Mouse (Mus musculus) CD4-positive, CD25-positive, alpha-beta regulatory T cell, adult 9 weeks (primary cell): ENCODE data around the gene Wdr5. TPM values are rescaled to one million over a fixed set of nuclear protein-coding genes. Genes with fewer than 3 reads are reported as not detected.

Source experiments
- polyA plus RNA-seq: library from polyadenylated mRNA; unstranded; fragments of 100-300 nt; shearing (Covaris generic); gene quantifications from one replicate; pipeline ENCODE4 v1.2.1, GENCODE M21; 2017

Wdr5 gene
- 24.0 TPM for polyA plus RNA-seq

GRCm38 (mm10) chr2:27514639-27515328, at the start of gene Wdr5:
Gene Wdr5, plus strand, starts transcription at chr2:27515157.

GRCm38 (mm10) chr2:27507562-27507961, 7.4 kb upstream of the Wdr5 start, which contains the start of gene Brd3:
Gene Brd3, minus strand, starts transcription at chr2:27507662.

Other genes starting within 250 kb of the Wdr5 start
- 6.4 TPM for gene Vav2, start 88.1 kb upstream of the Wdr5 start, polyA plus RNA-seq
- gene Brd3os, start 72.8 kb upstream of the Wdr5 start, polyA plus RNA-seq: 0.38 TPM
- 60.6 TPM for gene Brd3, start 7.5 kb upstream of the Wdr5 start, polyA plus RNA-seq
- gene Rxra, start 161.3 kb downstream of the Wdr5 start, polyA plus RNA-seq: 4.2 TPM